Mouse (Mus musculus) left cerebral cortex, adult 8-10 months (tissue): Measurements from ENCODE around the gene Cda. TPM values are rescaled to one million over a fixed set of nuclear protein-coding genes. Genes with fewer than 3 reads are reported as not detected.
A peak's percentile ranks its signal among the peaks of the same experiment; 100 is the strongest.

Experiments
- DNase-seq, 2 experiments: peaks; one replicate each; pipeline ENCODE4 v3.0.0; 2022; ENCODE audit warnings: low spot score in 2 of 2
- microRNA-seq, 2 experiments: library from miRNA; unstranded; fragments of <30 nt; microRNA quantifications; one replicate each; pipeline ENCODE4 v1.2.0; 2022
- total RNA-seq, 4 experiments: library from RNA; stranded (reverse); gene quantifications; 2 replicates each; pipeline ENCODE4 v1.2.4; 2022

The Cda gene
- total RNA-seq, 4 experiments from 2014 or later, result 3.4 to 5.3 (median 4.4) TPM

DNA sequence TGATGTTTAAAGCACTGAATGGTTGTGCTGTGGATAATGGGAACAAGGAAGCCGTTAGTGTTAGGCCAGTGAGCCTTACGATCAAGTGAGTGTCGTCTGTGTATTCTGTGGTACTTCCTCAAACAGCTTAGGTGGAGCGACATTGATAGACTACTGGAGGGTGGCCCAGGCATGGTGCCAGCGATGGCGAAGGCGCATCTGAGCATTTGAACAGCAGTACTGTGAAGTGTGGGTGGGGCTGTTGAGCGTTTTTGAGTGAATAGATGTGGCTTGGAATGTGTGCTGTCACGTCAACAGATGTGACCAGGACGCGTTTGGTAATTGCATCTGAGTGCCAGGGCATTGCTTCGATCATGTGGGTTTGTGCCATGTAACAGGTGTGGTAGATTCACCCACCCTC is 60.1 kb downstream of the Cda start:
- no peak for DNase-seq

DNA sequence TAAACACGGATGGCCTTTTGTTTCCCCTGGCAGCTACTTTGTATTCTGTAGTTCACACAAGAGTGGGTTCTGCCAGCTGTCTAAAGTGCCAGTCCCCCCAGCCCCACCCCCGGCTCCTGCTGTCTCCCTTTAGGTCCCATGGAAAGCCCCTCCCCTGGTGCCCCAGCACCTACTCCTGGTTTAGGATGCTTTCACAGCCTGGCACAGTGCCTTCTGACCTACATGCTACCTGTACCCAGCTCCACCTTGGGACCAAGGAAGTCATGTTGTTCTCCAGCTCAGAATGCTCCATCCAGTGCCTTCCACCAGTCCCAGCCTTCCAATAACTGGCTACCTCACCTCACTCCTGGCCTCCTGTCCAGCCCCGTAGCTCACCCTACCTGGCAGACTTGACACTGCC is 60.8 kb downstream of the Cda start:
- DNase-seq, result no peak

DNA sequence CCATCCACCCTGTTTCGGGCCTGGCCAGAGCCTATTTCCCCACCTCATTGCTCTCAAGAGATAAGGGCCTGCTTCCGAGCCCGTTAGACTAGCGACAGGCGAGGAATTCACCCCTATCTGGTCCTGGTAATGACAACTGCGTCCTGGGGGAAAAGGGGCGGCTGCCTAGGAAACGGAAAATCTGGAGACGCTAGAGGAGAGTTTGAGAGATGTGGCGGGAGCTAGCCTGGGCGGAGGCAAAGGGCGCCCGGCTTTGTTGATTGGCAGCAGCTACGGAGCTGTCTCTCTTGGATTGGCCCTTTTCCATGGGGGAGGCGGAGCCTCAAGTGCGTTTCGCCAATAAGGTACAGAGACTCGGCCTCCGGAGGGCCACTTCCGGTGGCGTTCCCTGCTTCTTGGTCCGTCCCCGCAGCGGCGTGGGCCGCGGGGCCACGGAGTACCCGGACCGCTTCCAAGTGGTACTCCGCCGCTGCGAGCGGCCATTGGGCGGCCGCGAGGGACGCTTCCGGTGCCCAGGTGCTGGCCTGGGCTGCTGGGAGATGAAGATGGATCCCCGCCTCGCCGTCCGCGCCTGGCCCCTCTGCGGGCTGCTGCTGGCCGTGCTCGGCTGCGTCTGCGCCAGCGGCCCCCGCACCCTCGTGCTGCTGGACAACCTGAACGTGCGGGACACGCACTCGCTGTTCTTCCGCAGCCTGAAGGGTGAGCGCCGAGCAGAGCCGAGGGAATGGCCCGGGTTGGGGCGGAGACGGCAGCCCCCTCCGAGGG is 63.3 kb downstream of the Cda start, which contains the start of gene Ddost:
Gene Ddost (plus strand): TSS at position 391 of the 765 bp plus-strand sequence.
- peak; percentile 91 to 99 for DNase-seq

DNA sequence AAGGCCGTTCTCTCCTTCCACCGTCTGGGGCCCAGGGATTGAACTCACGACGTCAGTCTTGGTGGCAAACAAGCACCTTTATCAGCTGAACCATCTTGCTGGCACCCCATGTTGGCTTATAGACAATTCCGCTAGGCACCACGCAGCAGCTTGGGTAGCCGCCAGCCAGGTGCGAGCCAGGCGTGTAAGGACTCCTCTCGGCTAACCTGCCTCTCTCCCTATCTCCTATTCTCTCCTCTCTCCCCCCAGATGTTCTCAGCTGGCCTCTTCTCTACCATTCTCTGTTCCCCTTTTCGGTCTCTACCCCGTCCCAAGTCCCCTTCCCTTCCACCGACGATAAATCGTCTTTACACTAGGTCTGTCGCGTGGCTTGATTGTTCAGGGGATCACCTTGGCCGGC is 64.0 kb downstream of the Cda start:
- no peak for DNase-seq

GRCm38 (mm10) chr4:138303011-138303410 is 64.8 kb downstream of the Cda start:
- DNase-seq, result no peak

DNA sequence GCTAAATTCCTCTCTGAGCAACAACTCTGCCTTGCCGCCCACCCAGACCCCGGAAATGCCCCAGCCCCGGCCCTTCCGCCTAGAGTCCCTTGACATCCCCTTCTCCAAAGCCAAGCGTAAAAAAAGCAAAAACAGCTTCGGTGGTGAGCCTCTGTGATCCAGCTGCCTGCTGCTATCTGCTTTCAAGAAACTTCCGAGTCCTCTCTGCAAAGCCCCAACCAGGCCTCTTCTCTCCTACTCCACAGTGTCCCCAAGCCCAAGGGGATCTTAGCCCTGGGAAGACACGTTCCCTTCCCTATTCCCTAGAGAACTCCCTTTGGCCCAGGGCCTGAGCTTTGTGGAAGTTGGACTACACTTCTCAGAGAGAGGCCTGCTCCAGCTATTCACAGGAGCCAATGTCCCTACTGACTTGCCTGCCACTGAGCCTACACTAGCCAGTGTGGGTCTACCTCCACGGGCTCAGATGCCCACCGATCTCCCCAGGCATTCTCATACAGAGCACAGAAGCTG is 66.5 kb downstream of the Cda start:
- DNase-seq, result no peak

GRCm38 (mm10) chr4:138293949-138294550 is 73.7 kb downstream of the Cda start:
- DNase-seq, result no peak

- no peak for DNase-seq
Measured at GRCm38 (mm10) chr4:138293261-138293948, 74.4 kb downstream of the Cda start.

- DNase-seq, result no peak
Measured at GRCm38 (mm10) chr4:138292028-138292427, 75.8 kb downstream of the Cda start.

DNA sequence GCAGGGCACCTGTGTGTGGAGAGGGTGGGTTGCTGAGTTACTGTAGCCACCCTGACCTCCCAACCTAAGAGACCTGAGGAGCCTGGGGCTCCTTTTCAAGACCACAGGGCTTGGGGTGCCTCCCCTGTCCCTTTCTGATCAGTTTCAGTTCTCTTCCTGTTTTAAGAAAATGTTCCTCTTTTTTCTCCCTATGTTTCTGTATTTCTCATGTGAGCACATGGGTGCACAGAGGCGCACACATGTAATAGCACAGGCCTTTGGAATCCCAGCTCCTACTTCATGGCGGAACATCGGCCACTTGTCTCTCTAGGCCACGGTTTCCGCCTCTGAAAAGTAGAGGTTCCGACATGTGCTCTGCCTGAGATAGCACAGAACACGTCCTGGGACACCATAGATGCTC is 79.1 kb downstream of the Cda start:
- DNase-seq, result no peak

Small RNA genes lying within 50 kb of the gene (microRNA-seq; reads per million reads assigned to microRNA genes)
- gene Gm27646, result 0 reads per million in 2 experiments
- gene Mir7019, result 17.7 to 19.6 reads per million in 2 experiments

Other genes with a start within 250 kb of the Cda start
- gene Hp1bp3, start 151.7 kb downstream of the Cda start, total RNA-seq, result 100 to 1,000 TPM; 206 to 215 (median 214) TPM
- 10 to 100 TPM; 75.0 to 83.6 (median 79.2) TPM for gene Sh2d5, start 117.6 kb downstream of the Cda start, total RNA-seq
- gene Kif17, start 117.6 kb downstream of the Cda start, total RNA-seq, result 10 to 100 TPM; 28.1 to 33.2 (median 31.7) TPM
- 100 to 1,000 TPM in 1 of 4 experiments, 10 to 100 TPM in 3; 92.1 to 102 (median 93.0) TPM for gene Ddost, start 63.3 kb downstream of the Cda start, total RNA-seq
- gene Pink1, start 41.7 kb downstream of the Cda start, total RNA-seq, result 100 to 1,000 TPM; 329 to 369 (median 363) TPM
- 10 to 100 TPM; 27.9 to 32.2 (median 28.2) TPM for gene Fam43b, start 28.5 kb upstream of the Cda start, total RNA-seq
- 10 to 100 TPM; 51.6 to 54.5 (median 52.7) TPM for gene Mul1, start 66.7 kb upstream of the Cda start, total RNA-seq
- 1,000 to 10,000 TPM in 2 of 4 experiments, 100 to 1,000 TPM in 2; 966 to 1,102 (median 1,006) TPM for gene Camk2n1, start 86.3 kb upstream of the Cda start, total RNA-seq